Mouse (Mus musculus): ENCODE results near the gene Dchs1.

GRCm38 (mm10) chr7:105777316-105777715 lies 10.1 kb downstream of the Dchs1 start:
- TF ChIP-seq CTCF (IDR thresholded peaks at IDR 0.05; ENCODE audit: control insufficient read depth, insufficient read depth, low read length) (no peak), POLR2A (IDR thresholded peaks at IDR 0.05; ENCODE audit: borderline replicate concordance, control insufficient read depth, low read depth, low read length) (no peak)
